Mouse (Mus musculus): ENCODE data around the gene Gng7. TPM values are rescaled to one million over a fixed set of nuclear protein-coding genes. Genes with fewer than 3 reads are reported as not detected.
"Not testable (repeated sequence)": the region's sequence is repeated elsewhere in the genome, so short reads cannot be mapped to it uniquely, and the experiment has no call there.

Gene Gng7
- total RNA-seq, 1 experiment from 2014 or later: 0.18 TPM

DNA sequence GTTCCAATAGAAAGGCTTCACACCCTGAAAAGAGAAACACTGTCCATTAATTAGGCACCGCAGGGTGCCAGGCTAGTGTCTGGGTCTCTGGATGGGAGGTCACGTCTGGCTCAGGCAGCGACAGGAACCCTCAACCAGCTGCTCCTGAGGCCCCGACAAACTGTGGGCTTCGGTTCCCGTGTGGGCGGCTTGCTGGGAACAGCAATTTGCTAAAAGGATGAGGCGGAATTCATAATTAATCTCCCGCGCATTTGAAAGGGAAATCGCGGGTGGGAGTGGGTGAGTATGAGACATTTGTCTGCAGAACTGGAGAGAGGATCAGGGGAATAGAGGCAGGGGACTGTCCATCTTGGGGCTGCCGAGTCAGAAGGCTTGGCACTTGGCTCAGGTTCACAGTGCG lies 16.7 kb downstream of the Gng7 start:
- no peak for ATAC-seq (replicated peaks; ENCODE audit: low read depth, poor library complexity, severe bottlenecking)

DNA sequence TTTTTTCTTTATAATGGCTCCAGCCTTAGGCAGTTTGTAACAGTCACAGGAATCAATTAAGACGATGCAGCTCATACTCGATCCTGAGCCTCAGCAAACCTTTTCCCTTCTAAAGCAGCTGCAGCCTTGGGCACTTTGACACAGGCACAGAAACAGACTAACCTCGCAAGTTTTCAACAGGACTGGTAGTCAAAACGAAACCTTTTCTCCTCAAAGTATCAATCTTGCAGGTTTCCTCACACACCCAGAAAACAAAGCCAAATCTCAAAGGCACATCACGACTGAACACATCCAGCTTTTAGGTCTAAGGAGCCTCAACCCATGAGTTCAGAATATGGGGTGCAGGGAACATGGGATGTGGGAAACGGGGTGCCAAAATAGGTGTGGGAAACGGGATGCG lies 17.4 kb downstream of the Gng7 start:
- no peak for ATAC-seq (replicated peaks; ENCODE audit: low read depth, poor library complexity, severe bottlenecking)

DNA sequence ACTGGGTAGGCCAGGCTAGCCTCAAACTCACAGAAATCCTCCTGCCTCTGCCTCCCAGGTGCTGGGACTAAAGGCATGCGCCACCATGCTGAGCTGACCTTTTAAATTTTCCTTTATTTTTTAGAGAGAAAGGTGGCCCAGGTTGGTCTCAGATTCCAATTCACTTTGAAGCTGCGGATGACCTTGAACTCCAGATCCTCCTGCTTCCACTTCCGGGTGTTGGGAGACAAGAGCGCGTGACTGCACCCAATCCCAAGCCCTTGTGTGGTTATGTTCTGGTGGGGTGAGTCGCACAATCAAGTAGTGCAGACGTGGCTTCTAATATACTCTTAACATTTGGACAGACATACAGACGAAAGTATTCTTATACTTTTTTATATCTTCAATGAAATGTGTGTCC lies 18.2 kb downstream of the Gng7 start:
- no peak for ATAC-seq (replicated peaks; ENCODE audit: low read depth, poor library complexity, severe bottlenecking)

DNA sequence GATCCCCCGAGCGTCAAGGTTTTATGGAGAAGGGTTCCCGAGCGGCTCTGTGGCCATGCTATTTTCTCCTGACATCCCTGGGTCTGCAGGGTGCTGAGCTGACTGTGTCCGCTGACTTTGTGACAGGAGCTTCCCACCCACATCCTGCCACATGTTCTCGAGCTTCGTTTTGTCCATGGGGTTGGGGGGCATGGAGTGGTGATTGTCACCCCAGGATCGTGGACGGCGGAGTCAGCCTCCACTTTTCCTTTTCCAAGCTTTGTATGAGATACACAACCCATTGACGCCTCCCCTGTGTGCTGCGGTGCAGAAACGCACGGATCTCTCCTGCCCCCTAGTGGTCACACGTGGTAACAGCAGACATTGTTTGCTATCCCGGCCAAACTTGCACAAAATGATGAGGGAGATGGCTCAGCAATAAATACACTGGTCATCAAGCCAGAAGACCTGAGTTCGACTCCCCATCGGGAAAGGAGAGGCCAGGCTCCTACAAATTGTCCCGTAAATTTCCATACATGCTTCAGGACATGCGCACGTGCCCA lies 19.6 kb downstream of the Gng7 start:
- ATAC-seq (replicated peaks; ENCODE audit: low read depth, poor library complexity, severe bottlenecking): peak; percentile 65

DNA sequence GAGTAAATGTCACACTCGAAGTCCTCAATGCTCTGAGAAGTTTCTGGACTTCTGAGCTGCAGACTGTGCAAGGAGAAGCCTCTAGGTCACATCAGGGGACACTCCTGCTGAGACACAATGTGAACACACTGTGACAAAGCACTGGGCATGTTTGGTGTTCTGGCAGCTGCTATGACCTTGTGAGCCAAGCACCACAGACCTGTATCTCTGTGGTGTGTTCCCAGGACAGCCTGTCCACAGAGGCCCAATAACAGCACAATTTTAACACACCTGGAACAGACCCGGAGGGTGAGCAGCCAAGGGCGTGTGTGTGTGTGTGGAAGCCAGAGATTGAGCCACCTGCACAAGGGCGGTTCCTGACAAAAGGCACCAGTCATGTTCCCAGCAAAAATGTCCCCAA lies 20.1 kb downstream of the Gng7 start:
- ATAC-seq (replicated peaks; ENCODE audit: low read depth, poor library complexity, severe bottlenecking): no peak

DNA sequence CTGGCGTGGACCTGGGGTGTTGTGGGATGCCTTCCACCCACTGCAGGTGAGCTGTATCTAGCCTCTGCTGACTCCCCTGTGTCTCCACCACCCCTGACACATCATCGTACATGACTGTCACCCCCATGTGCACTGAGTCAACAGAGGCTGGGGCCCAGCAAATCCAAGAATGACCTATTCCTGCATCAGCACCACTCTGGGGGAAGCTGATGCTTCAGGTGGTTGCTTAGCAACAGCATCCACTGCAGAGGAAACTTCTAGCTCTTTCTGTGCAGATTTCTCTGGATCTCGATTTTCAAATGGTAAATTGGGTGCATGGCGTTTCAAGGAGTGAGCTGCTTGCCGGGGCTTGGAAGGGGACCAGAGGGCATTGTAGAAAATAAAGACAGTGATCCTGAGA lies 21.5 kb downstream of the Gng7 start:
- no peak for ATAC-seq (replicated peaks; ENCODE audit: low read depth, poor library complexity, severe bottlenecking)

DNA sequence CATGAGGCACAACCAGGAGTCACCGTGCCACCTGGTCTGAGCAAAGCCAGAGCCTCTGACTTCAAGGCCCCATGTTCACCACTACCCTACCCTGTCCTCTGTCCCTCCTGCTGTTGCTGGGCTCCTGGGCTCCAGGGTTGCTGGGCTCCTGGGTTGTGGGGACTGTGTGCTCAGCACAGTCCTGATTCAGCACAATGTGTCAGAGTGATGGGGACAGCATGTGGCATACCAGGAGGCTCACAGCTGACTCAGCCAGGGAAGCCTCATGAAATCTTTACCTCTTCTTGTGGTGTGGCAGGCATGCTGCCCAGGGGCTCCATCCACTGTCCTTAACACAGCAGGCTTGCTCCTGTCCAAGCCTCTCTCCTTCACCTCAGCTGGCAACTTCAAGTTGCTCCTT lies 22.8 kb downstream of the Gng7 start:
- ATAC-seq (replicated peaks; ENCODE audit: low read depth, poor library complexity, severe bottlenecking): no peak

DNA sequence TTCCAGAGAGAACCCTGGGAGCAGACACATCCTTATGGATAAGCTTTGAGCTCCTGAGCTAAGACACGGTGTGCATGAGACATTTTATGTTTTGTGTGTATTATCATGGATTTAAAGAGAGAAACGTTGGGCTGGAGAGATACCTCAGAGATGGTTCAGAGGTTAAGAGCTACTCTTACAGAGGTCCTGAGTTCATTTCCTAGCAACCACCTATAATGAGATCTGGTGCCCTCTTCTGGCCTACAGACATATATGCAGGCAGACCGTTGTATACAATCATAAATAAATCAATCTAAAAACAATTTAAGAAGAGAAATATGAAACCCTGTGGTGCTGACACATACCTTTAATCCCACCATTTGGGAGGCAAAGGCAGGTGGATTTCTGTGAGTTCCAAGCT lies 23.7 kb downstream of the Gng7 start:
- ATAC-seq (replicated peaks; ENCODE audit: low read depth, poor library complexity, severe bottlenecking): no peak

DNA sequence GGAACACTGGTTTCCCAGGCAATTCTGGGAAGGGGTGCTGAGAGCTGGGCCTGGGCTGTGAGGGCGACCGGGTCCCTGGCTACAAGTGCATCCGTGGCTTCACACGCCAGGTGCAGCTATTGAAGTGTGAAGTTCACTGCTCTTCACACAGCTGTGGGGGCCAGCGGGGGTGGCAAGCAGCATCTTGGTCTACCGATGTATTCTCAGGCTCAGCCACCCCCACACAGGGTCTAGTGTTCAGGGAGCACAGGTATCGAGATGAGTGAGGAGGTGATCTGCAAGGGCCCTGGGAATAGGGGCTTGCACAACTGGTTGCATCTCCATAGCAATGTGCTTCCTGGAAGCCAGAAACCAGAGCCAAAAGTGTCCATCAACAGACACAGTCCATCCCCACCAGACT lies 24.3 kb downstream of the Gng7 start:
- no peak for ATAC-seq (replicated peaks; ENCODE audit: low read depth, poor library complexity, severe bottlenecking)

DNA sequence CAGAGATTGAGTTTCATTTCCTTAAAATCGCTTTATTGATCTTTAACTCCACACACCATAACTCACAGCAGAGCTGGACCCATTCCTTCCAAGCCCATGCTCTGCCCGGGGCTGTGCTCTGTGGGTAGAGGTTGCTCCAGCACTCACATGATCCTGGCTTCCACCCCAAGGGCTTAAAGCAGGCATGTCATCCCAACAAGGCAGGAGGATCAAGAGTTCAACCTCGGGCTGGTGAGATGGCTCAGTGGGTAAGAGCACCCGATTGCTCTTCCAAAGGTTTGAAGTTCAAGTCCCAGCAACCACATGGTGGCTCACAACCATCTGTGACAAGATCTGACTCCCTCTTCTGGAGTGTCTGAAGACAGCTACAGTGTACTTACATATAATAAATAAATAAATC lies 24.9 kb downstream of the Gng7 start:
- not testable (repeated sequence) for ATAC-seq (replicated peaks; ENCODE audit: low read depth, poor library complexity, severe bottlenecking)

DNA sequence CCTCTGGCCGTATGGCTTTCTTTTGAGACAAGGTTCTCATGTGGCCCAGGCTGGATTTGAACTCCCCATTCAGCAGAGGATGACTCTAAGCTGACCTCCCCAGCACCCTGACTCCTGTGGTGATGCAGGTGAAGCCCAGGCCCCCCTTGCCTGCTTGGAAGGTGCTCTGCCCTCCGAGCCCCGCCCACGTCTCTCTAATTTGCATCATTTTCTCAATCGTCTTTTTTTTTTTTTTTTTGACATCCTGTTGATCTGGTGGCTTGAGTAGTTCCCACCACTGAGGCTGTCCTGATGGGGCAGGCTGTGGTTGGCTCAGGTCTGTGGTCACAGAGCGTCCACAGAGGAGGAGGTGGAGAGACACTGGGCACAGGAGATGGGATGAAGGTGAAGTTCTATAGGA lies 25.3 kb downstream of the Gng7 start:
- ATAC-seq (replicated peaks; ENCODE audit: low read depth, poor library complexity, severe bottlenecking): no peak

DNA sequence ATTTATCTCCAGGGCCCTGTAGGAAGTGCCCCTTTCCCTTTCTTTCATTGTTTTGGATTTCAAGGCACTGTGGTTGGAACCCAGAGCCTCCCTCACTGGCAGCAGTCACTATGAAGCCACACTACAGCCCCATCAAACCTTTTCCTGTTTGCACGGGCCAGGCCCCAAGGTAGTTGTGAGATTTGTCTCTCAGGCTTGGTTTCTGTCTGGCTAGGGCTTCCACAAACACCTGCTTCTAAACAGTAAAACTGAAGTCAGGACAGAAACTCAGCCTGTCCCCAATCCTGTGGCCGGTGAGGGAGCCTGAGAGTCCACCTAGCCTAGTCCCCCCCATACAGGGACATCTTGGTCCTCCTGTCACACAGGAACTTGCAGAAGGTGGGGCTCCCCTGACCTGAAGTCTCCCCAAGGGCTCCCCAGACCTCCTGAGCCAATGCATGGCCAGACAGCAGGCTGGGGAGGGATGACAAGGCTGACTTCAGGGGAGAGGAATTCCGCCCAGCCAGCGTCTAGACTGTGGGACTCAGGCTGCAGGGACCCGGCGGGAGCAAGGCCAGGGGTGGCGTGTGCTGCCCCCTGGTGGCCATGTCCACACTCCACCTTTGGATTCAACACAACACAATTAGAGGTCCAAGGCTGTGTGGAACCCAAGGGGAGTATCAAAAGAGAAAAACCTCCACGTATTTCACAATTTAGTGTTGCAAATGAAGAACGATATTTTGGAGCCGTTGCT lies 26.9 kb downstream of the Gng7 start:
- ATAC-seq (replicated peaks; ENCODE audit: low read depth, poor library complexity, severe bottlenecking): peak; percentile 85

DNA sequence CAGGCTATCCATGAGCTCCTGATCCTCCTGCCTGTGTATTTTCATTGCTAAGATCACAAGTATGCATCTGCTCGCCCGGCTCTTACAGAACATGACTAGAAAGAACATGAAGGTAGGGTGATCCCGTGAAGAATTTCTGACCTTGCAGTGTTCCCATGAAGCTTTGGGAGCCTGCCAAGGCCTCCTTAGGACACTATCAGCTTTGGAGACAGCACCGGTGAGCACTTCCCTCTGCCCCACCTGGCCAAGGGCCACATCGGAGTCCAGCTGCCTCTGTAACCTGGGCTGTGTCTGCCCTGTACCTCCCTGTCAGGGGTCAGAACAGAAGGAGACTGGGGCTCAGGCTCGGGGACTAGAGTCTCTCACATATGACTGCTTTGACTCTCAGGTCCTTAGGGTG lies 28.0 kb downstream of the Gng7 start:
- no peak for ATAC-seq (replicated peaks; ENCODE audit: low read depth, poor library complexity, severe bottlenecking)

DNA sequence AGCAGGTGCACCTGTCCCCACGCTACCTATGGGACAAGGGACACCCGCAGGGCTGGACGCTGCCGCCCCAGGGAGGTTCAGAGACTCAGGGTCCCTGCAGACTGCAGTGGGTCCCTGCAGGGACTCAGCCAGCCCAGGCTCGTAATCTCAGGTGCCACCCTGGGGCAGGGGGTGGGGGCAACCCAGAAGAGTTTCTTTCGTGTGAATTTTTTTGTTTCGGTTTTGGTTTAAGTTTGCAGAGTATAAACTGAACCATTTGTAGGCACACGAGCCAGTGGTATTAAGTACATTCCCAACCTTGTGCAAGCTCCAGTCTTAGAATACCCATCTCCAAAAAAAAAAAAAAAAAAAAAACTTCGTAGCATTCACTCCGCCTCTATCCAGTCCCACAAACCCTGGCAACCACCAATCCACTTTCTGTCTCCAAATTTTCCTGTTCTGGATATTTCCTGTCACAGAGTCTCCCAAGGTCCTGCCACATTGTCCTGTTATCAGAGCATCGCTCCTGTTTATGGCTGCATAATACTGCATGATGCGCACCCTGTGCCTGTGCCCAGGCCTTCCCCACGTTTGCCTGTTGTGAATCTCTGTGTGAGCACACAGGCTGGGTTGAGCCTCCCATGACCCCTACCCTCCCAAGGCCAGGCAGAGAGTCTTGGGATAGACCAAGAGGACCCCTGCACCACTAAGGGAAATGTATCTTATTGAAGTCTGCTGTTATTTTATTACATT lies 28.6 kb downstream of the Gng7 start:
- ATAC-seq (replicated peaks; ENCODE audit: low read depth, poor library complexity, severe bottlenecking): no peak

DNA sequence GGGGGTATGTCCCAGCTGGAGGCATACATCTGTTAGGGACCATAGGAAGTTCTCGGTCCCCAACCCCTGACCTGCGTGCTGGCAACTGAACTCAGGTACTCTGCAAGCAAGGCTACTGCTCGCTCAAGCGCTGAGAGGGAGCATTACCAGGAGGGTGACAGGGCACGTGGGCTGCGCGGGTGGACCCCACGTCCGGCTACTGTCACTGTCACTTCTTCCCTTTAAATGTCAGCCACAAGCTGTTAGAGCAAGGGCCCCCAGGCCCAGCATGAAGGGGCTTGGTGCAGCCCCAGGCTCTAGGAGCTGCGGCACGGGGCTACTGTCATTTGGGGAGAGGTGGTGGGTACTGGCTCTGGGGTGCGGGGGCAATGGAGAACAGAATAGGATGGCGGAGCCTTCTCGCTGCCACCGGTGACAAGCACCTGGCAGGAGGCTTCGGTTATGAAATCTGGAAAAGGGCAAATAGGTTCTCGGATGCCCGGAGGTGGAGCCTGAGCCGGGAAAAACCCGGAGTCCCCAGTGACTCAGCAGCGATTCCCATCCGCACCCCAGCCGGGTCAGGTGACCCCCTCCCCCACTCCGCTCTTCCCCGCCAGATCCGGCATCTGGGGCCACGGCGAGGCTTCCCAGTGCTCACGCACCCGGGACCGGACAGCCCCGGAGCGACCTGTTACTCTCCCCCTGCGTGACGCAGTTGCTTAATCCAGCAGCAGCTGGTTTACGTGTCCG lies 29.3 kb downstream of the Gng7 start:
- ATAC-seq (replicated peaks; ENCODE audit: low read depth, poor library complexity, severe bottlenecking): no peak

DNA sequence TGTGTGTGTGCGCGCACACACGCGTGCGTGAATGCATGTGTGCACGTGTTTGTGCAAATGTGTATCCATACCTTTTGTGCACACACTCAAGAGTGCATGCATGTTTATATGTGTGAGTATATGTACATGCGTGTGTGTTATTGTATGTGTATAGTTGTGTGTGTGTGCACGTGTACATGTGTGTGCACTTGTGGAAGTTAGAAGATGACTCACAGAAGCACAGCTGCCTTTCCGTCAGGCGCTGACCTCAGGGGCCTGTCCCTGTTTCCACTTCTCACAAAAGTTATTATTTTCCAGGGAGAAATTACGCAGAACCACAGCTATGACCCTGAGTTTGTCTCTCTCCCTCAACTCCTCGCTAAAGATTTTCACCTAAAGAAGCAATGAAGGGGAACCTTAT lies 30.5 kb downstream of the Gng7 start:
- ATAC-seq (replicated peaks; ENCODE audit: low read depth, poor library complexity, severe bottlenecking): no peak

DNA sequence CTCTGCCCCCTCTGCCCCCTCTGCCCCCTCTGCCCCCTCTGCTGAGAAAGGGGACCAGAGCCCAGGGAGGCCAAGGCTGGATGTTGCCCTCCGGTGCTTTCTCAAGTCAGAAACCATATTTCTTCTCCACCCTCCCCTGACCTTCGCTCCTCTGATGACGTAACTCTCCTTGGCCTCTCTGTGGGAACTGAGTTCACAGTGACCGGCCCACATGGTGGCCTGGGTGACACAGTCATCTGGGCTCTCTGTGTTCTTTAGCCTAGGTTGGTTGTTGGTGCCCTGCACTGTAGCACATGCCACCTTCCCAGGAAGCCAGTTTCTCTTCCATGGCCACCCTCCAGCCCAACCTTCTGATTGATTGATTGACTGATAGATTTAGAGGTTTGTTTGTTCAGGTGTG lies 32.4 kb downstream of the Gng7 start:
- ATAC-seq (replicated peaks; ENCODE audit: low read depth, poor library complexity, severe bottlenecking): no peak

DNA sequence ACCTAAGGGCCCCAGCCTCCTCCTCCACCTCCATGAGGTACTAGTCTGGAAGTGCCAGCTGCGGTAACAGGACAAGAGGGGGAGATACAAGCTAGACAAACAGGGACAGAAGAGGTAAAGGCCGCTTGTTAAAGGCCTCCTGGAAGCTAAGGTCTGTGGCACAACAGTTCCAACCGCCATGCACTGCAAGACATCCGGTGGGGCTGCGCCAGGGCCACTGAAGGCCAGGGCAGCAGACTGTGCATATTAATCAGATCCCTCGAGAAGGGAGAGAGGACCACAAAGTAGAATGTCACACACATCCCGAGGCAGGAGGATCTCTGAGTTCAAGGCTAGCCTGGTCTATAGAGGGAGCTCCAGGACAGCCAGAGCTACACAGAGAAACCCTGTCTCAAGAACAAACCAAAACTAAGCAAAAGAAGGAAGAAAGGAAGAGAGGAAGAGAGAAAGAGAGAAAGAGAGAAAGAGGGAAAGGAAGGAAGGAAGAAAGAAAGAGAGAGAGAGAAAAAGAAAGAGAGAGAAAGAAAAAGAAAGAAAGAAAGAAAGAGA lies 33.1 kb downstream of the Gng7 start:
- peak; percentile 69 for ATAC-seq (replicated peaks; ENCODE audit: low read depth, poor library complexity, severe bottlenecking)

DNA sequence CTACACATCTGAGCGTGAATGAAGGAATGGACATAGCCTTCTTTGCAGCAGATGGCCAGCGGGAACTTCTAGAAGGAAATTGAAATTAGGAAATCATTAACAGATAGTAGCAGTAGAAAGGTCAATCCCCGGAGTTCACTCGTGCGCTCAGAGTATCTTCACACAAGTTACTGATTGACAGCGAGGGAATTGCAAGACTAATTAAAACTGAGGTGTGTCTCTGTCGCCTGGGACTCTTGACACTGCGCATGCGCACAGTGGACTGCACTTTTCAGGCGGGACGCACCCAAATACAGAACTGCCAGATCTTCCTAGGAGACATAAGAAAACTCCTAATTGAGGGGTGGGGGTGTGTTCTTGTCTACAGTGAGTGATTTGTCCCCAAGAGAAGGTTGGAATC lies 39.3 kb downstream of the Gng7 start:
- no peak for ATAC-seq (replicated peaks; ENCODE audit: low read depth, poor library complexity, severe bottlenecking)

DNA sequence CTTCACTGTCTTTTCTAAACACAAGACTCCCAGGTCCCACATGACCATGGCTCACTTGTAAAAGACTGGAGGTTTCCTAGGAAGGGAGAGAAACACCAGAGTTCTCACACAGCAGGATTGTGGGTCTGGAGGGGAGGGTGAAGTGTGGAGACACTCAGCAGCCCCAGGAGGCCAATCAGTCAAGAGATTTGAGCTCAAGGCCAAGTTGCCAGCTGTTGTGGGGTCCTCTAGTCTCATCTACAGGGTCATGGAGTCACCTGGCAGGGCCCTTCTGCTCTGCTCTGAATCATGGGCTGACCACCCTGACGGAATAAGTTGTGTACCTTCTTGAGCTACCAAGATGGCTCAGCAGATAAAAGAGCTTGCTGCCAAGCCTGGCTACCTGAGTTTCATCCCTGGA lies 41.0 kb downstream of the Gng7 start:
- no peak for ATAC-seq (replicated peaks; ENCODE audit: low read depth, poor library complexity, severe bottlenecking)

Data from common myeloid progenitor, adult 5-6 weeks (primary cell).